Mouse (Mus musculus): ENCODE results near the gene Lmo2.

GRCm38 (mm10) chr2:103956867-103957266 lies 919 bp upstream of the Lmo2 start:
- no peak for TF ChIP-seq KAT2A (IDR thresholded peaks at IDR 0.05; ENCODE audit: insufficient replicate concordance, low read length)
- no peak for TF ChIP-seq POLR2A (IDR thresholded peaks at IDR 0.05; ENCODE audit: low read depth, low read length)
- TF ChIP-seq CTCF (conservative IDR thresholded peaks at IDR 0.05 in 1 of 2, IDR thresholded peaks at IDR 0.05 in 1 of 2; ENCODE audit: low read depth in 2 of 2, low read length in 2 of 2): no peak
- no peak for TF ChIP-seq TCF12 (IDR thresholded peaks at IDR 0.05; ENCODE audit: low read depth, low read length)
- no peak for TF ChIP-seq MAFK (IDR thresholded peaks at IDR 0.05; ENCODE audit: insufficient replicate concordance, low read length)
